Mouse (Mus musculus) spleen, adult 2 months (tissue): ENCODE data around the gene Tenm3.

Source experiments
- CTCF ChIP-seq: fragments of 200-500 bp; IDR thresholded peaks from 2 replicates; pipeline ENCODE4 v1.5.1; 2011; ENCODE audit warnings: mild to moderate bottlenecking, inconsistent platforms; ENCODE audit not compliant: insufficient read depth, insufficient read length, insufficient replicate concordance; ENCODE audit errors: extremely low read depth
- POLR2A ChIP-seq: fragments of 200-500 bp; IDR thresholded peaks from 2 replicates; pipeline ENCODE4 v1.6.1; 2011; ENCODE audit warnings: low read depth, low read length, inconsistent platforms

GRCm38 (mm10) chr8:48450397-48451246 lies 393.1 kb downstream of the Tenm3 start:
- TF ChIP-seq CTCF, result no peak
- TF ChIP-seq POLR2A, result no peak
